Mouse (Mus musculus): ENCODE results near the gene Gm17334.

DNA sequence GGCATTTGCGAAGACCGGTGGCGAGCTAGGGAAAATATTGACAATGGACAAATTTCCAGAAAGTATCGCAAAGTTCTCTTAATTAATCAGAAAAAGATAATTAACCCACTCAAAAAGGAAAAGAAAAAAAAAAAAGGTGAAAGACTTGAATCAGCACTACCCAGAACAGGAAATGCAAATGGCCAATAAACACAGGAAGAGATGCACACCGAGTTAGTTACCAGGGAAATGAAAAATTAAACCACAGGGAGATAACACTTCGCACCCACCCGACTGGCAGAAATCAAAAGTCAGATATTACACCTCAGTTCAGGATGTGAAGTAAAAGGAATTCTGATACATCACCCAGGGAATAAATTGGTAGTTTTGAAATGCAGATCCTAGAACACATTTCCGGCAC is 40.7 kb downstream of the Gm17334 start:
- TF ChIP-seq POLR2A (IDR thresholded peaks at IDR 0.05; ENCODE audit: borderline replicate concordance, insufficient read depth, low read length) (no peak), CTCF (IDR thresholded peaks at IDR 0.05; ENCODE audit: borderline replicate concordance, insufficient read depth, low read depth, low read length) (no peak)
